Mouse (Mus musculus): ENCODE data around the gene Ticrr. TPM values are rescaled to one million over a fixed set of nuclear protein-coding genes. Genes with fewer than 3 reads are reported as not detected.

The Ticrr gene
- polyA plus RNA-seq, 1 experiment from 2014 or later: 11.2 TPM

DNA sequence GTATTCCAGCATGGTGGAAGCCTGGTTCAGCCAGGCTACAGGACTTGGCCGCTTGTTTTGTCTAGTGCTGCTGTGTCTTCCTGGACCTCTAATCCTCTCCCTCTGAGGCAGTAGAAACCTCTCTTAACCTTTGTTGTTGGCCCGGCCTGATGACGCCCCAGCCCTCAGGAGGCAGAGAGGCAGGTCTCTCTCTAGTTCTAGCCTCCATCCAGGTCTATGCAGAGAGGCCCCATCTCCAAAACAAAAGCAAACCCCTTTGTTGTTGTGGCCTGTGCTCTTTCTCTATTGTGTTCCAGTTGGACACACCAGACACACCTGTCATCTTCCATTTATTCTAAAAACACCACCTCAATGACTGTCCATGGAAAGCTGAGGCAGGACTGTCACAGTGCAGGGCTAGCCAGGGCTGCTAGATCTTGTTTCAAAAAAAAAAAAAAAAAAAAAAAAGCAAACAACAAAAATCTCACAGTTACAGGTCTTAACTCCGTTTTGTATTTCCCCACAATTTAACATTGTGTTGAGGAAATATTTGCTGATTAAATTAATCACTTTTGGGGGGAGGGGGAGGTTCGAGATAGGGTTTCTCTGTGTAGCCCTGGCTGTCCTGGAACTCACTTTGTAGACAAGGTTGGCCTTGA lies 1.4 kb downstream of the Ticrr start:
- no peak for ATAC-seq (replicated peaks; ENCODE audit: low FRiP score, low TSS enrichment, low read depth)
- Histone ChIP-seq H3K9me3 (ENCODE audit: control insufficient read depth, low read length) (no peaks in the 10 kb centered on the region), H3K4me1 (replicated peaks; ENCODE audit: control insufficient read depth, insufficient read depth, low read length) (peaks cover 22% of the 10 kb centered on the region), H3K36me3 (ENCODE audit: control insufficient read depth, insufficient read depth, low read length) (peaks cover 14% of the 10 kb centered on the region), H3K27me3 (replicated peaks; ENCODE audit: control insufficient read depth, insufficient read depth, low read length) (no peaks in the 10 kb centered on the region), H3K27ac (ENCODE audit: low read depth) (no peak overlapping the region), H3K4me2 (ENCODE audit: low read length) (peak overlapping the region; percentile 82), H3K4me3 (ENCODE audit: low read depth, low read length) (peak overlapping the region; percentile 98), H3K9ac (ENCODE audit: low read length) (peak overlapping the region; percentile 85)
- no peak for DNase-seq (ENCODE audit: low spot score)
- 13% methylated on average over 5 of the region's 5 CpGs for WGBS

DNA sequence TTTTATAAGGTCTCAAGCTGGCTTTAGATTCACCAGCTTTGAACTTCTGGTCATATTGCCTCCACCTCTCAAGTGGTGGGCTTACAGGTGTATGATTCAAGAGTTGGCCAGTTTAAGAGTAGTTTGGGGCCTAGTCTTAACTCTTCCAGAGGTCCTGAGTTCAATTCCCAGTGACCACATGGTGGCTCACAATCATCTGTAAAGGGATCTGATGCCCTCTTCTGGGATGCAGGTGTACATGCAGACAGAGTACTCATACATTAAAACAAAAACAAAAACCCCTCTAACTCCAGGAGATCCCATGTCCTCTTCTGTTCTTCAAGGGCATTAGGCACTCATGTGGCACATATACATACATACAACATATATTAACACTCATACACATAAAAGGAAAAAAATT lies 6.7 kb downstream of the Ticrr start:
- ATAC-seq (replicated peaks; ENCODE audit: low FRiP score, low TSS enrichment, low read depth) (no peak), DNase-seq (ENCODE audit: low spot score) (no peak)
- Histone ChIP-seq H3K27me3 (replicated peaks; ENCODE audit: control insufficient read depth, insufficient read depth, low read length) (no peaks in the 10 kb centered on the region), H3K4me2 (ENCODE audit: low read length) (no peak overlapping the region), H3K36me3 (ENCODE audit: control insufficient read depth, insufficient read depth, low read length) (peaks cover 66% of the 10 kb centered on the region), H3K27ac (ENCODE audit: low read depth) (no peak overlapping the region), H3K9me3 (ENCODE audit: control insufficient read depth, low read length) (no peaks in the 10 kb centered on the region), H3K4me1 (replicated peaks; ENCODE audit: control insufficient read depth, insufficient read depth, low read length) (peaks cover 19% of the 10 kb centered on the region), H3K9ac (ENCODE audit: low read length) (no peak overlapping the region), H3K4me3 (ENCODE audit: low read depth, low read length) (no peak overlapping the region)

DNA sequence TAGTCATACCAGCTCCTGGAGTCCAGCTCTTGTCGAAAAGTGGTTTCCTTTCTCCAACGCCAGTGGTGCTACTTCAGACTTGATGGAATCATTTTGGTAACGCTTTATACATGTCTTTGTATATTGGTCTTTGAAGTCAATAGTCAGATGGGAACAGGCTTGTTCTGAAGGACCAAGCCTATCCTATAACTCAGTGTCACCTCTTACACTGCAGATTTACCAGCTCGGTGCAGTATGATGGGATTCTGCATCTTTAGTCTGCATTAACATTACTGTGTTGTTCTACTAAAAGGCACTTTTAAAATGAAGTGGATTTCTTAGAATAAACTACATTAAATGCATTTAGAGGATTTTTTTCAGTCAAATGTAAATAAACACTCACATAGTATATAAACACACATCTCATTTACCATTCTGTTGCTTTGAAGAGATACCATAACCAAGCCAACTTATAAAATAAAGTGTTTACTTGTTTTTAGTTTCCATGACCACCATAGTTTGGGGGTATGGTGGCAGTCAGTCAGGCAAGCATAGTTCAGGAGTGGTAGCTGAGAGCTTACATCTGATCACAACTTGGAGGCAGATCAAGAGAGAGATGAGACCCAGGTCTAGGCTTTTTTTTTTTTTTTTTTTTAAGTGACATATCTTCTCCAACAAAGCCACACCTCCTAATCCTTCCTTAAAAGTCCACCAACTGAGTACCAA lies 11.1 kb downstream of the Ticrr start:
- ATAC-seq (replicated peaks; ENCODE audit: low FRiP score, low TSS enrichment, low read depth): no peak
- H3K27me3 ChIP-seq (replicated peaks; ENCODE audit: control insufficient read depth, insufficient read depth, low read length): no peaks in the 10 kb centered on the region
- peaks cover 90% of the 10 kb centered on the region for H3K36me3 ChIP-seq (ENCODE audit: control insufficient read depth, insufficient read depth, low read length)
- no peak overlapping the region for H3K4me2 ChIP-seq (ENCODE audit: low read length)
- no peak overlapping the region for H3K9ac ChIP-seq (ENCODE audit: low read length)
- no peaks in the 10 kb centered on the region for H3K9me3 ChIP-seq (ENCODE audit: control insufficient read depth, low read length)
- 94% methylated on average over 4 of the region's 4 CpGs for WGBS
- no peak overlapping the region for H3K4me3 ChIP-seq (ENCODE audit: low read depth, low read length)
- no peaks in the 10 kb centered on the region for H3K4me1 ChIP-seq (replicated peaks; ENCODE audit: control insufficient read depth, insufficient read depth, low read length)
- H3K27ac ChIP-seq (ENCODE audit: low read depth): no peak overlapping the region
- DNase-seq (ENCODE audit: low spot score): no peak

DNA sequence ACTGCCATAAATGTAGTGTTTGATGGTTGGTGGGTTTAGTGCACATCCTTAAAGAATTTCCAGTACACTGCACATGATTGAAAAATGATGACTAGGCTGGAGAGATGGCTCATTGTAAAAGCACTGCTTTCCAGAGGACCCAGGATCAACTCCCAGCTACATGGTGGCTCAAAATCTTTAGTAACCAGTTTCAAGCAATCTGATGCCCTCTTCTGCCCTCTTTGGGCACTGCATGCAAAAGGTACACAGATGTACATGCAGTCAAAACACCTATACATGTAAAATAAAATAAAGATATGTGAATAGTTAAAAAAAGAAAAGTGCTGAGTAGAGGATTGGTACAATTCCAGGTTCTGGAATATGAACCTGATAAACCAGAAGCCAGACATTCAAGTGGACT lies 19.2 kb downstream of the Ticrr start:
- ATAC-seq (replicated peaks; ENCODE audit: low FRiP score, low TSS enrichment, low read depth) (no peak), DNase-seq (ENCODE audit: low spot score) (no peak)
- peaks cover 94% of the 10 kb centered on the region for H3K36me3 ChIP-seq (ENCODE audit: control insufficient read depth, insufficient read depth, low read length)

DNA sequence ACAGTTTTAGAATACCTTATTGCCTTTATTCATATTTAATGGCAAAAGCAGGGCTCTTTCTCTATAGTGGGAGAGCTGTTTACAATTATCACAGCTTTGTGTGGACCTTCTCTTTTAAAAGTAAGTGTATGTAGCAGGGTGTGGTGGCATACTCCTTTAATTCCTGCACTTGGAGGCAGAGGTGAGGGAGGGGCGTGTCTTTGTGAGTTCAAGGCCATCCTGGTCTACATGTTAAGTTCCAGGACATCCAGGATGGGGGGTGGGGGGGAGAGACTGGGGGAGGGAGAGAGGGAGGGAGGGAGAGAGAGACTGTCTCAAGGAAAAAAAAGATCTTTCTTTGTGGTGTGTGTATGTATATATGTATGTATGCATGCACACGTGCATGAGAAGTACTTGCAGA lies 20.2 kb downstream of the Ticrr start:
- 96% methylated on average over 2 of the region's 2 CpGs for WGBS

More for the DNA sequence above, 19.2 kb downstream of the Ticrr start:
- H3K27ac ChIP-seq (ENCODE audit: low read depth): no peak overlapping the region
- H3K4me2 ChIP-seq (ENCODE audit: low read length): no peak overlapping the region
- no peak overlapping the region for H3K9ac ChIP-seq (ENCODE audit: low read length)
- no peaks in the 10 kb centered on the region for H3K27me3 ChIP-seq (replicated peaks; ENCODE audit: control insufficient read depth, insufficient read depth, low read length)
- no peak overlapping the region for H3K4me3 ChIP-seq (ENCODE audit: low read depth, low read length)
- H3K4me1 ChIP-seq (replicated peaks; ENCODE audit: control insufficient read depth, insufficient read depth, low read length): no peaks in the 10 kb centered on the region
- H3K9me3 ChIP-seq (ENCODE audit: control insufficient read depth, low read length): no peaks in the 10 kb centered on the region

DNA sequence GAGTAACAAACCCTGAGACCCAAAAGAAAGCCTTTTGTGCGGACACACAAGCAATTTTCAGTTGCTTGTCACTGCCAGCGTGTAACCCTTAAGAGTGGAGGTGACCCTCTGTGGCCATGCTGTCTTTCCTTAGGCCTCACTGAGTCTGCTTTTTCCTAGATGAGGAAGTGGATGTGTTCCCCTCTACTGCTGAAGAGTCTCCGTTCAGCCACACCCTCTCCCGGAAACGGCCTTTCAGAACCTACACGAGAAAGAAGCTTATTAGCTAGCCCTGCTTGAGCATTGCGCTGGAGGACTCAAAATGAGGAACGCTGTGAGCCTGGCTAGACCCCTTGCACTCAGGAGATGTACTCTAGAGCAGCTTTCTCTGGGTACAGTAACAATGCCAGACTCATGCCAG lies 36.5 kb downstream of the Ticrr start:
- DNase-seq (ENCODE audit: low spot score) (no peak), ATAC-seq (replicated peaks; ENCODE audit: low FRiP score, low TSS enrichment, low read depth) (no peak)
- Histone ChIP-seq H3K9ac (ENCODE audit: low read length) (no peak overlapping the region), H3K4me3 (ENCODE audit: low read depth, low read length) (no peak overlapping the region), H3K27me3 (replicated peaks; ENCODE audit: control insufficient read depth, insufficient read depth, low read length) (no peaks in the 10 kb centered on the region), H3K4me2 (ENCODE audit: low read length) (no peak overlapping the region), H3K36me3 (ENCODE audit: control insufficient read depth, insufficient read depth, low read length) (peaks cover 91% of the 10 kb centered on the region), H3K4me1 (replicated peaks; ENCODE audit: control insufficient read depth, insufficient read depth, low read length) (no peaks in the 10 kb centered on the region), H3K9me3 (ENCODE audit: control insufficient read depth, low read length) (no peaks in the 10 kb centered on the region), H3K27ac (ENCODE audit: low read depth) (no peak overlapping the region)
- WGBS: 87% methylated on average over 8 of the region's 8 CpGs

More for the DNA sequence above, 20.2 kb downstream of the Ticrr start:
- Histone ChIP-seq H3K27me3 (replicated peaks; ENCODE audit: control insufficient read depth, insufficient read depth, low read length) (no peaks in the 10 kb centered on the region), H3K36me3 (ENCODE audit: control insufficient read depth, insufficient read depth, low read length) (peaks cover 97% of the 10 kb centered on the region), H3K4me1 (replicated peaks; ENCODE audit: control insufficient read depth, insufficient read depth, low read length) (no peaks in the 10 kb centered on the region), H3K9me3 (ENCODE audit: control insufficient read depth, low read length) (no peaks in the 10 kb centered on the region), H3K27ac (ENCODE audit: low read depth) (no peak overlapping the region), H3K9ac (ENCODE audit: low read length) (no peak overlapping the region), H3K4me2 (ENCODE audit: low read length) (no peak overlapping the region), H3K4me3 (ENCODE audit: low read depth, low read length) (no peak overlapping the region)
- no peak for DNase-seq (ENCODE audit: low spot score)
- no peak for ATAC-seq (replicated peaks; ENCODE audit: low FRiP score, low TSS enrichment, low read depth)

DNA sequence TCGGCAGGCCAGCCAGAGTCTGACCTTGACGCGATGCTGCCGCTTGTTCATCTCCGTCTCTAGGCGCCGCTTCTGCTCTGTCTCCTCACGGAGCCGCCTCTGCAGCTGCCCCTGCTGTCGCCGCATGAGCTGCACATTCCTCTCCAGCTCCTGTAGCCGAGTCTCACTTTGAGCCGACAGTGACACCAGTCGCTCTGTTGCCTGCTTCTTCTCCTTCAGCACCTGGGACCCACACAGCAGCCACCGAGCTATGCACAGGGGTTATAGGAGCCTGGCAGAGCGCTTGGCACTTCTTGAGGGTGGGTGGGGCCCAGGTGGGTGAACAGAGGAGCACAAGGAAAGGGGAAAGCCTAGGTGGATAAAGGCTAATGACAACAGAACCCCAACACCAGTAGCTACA lies 42.8 kb downstream of the Ticrr start:
- H3K4me2 ChIP-seq (ENCODE audit: low read length): no peak overlapping the region
- 79% methylated on average over 16 of the region's 16 CpGs for WGBS
- H3K4me3 ChIP-seq (ENCODE audit: low read depth, low read length): no peak overlapping the region
- peaks cover 88% of the 10 kb centered on the region for H3K36me3 ChIP-seq (ENCODE audit: control insufficient read depth, insufficient read depth, low read length)
- ATAC-seq (replicated peaks; ENCODE audit: low FRiP score, low TSS enrichment, low read depth): no peak
- DNase-seq (ENCODE audit: low spot score): no peak
- H3K4me1 ChIP-seq (replicated peaks; ENCODE audit: control insufficient read depth, insufficient read depth, low read length): no peaks in the 10 kb centered on the region
- no peaks in the 10 kb centered on the region for H3K9me3 ChIP-seq (ENCODE audit: control insufficient read depth, low read length)
- H3K27ac ChIP-seq (ENCODE audit: low read depth): no peak overlapping the region
- H3K9ac ChIP-seq (ENCODE audit: low read length): no peak overlapping the region
- H3K27me3 ChIP-seq (replicated peaks; ENCODE audit: control insufficient read depth, insufficient read depth, low read length): no peaks in the 10 kb centered on the region

DNA sequence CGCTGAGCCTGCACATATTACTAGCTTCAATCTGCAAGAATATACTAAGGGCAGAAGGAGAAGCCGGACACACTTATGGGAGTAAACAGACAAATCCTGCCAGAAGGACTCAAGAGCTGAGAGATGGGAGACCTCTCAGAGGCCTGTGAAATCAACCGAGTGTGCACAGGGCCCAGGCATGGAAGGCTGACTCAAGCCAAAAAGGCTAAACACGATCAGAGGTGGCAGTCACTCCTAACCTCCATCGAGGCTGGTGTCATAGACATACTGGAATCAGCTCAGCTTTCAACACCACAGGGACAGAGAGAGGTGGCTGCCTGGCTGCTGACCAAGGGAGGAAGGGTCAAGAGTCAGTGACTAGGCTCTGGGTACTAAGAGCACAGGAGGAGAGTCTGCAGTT lies 45.2 kb downstream of the Ticrr start:
- WGBS: 88% methylated on average over 5 of the region's 5 CpGs
- no peak overlapping the region for H3K4me2 ChIP-seq (ENCODE audit: low read length)
- no peak overlapping the region for H3K9ac ChIP-seq (ENCODE audit: low read length)
- no peak overlapping the region for H3K4me3 ChIP-seq (ENCODE audit: low read depth, low read length)
- H3K9me3 ChIP-seq (ENCODE audit: control insufficient read depth, low read length): no peaks in the 10 kb centered on the region
- H3K36me3 ChIP-seq (ENCODE audit: control insufficient read depth, insufficient read depth, low read length): peaks cover 81% of the 10 kb centered on the region
- H3K27me3 ChIP-seq (replicated peaks; ENCODE audit: control insufficient read depth, insufficient read depth, low read length): 0 out of 2 replicates have a peak, but pooled peaks cover 3% of the 10 kb centered on the region
- DNase-seq (ENCODE audit: low spot score): no peak
- no peak for ATAC-seq (replicated peaks; ENCODE audit: low FRiP score, low TSS enrichment, low read depth)
- no peaks in the 10 kb centered on the region for H3K4me1 ChIP-seq (replicated peaks; ENCODE audit: control insufficient read depth, insufficient read depth, low read length)
- H3K27ac ChIP-seq (ENCODE audit: low read depth): no peak overlapping the region

DNA sequence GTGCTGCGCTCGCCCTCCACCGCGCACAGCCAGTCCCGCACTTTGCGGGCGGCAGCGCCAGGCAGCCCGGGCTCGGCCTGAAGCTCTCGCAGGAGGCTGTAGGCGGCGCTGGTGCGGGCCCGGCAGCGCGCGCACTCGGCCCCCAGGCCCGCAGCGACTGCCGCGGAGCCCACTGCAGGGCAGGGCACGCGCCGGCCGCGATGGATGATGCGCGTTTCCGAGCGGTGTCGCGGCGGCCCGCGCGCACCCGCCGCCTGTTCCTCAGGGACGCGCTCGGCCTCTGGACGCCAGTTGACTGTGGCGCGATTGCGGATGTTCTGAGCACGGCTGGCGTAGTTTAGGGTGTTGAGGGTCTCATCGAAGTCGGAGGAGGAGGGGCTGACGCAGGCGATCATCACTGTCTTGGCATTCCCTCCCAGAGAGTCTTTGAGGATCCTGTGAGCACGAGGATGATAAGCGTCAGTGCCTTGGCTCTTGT lies 50.2 kb downstream of the Ticrr start:
- WGBS: 2% methylated on average over 55 of the region's 55 CpGs
- Histone ChIP-seq H3K36me3 (ENCODE audit: control insufficient read depth, insufficient read depth, low read length) (peaks cover 41% of the 10 kb centered on the region), H3K27me3 (replicated peaks; ENCODE audit: control insufficient read depth, insufficient read depth, low read length) (0 out of 2 replicates have a peak, but pooled peaks cover 11% of the 10 kb centered on the region), H3K4me3 (ENCODE audit: low read depth, low read length) (peak overlapping the region; percentile 38), H3K27ac (ENCODE audit: low read depth) (no peak overlapping the region), H3K9ac (ENCODE audit: low read length) (0 out of 2 replicates have a peak overlapping the region, but pooled peaks have one; percentile 29), H3K4me1 (replicated peaks; ENCODE audit: control insufficient read depth, insufficient read depth, low read length) (peaks cover 5% of the 10 kb centered on the region), H3K4me2 (ENCODE audit: low read length) (peak overlapping the region; percentile 62), H3K9me3 (ENCODE audit: control insufficient read depth, low read length) (no peaks in the 10 kb centered on the region)
- peak; percentile 75 for DNase-seq (ENCODE audit: low spot score)
- ATAC-seq (replicated peaks; ENCODE audit: low FRiP score, low TSS enrichment, low read depth): peak; percentile 68

All from intestine, embryonic 14.5 days (tissue).